Mouse (Mus musculus) erythroid progenitor cell, adult 5-6 weeks (primary cell): ENCODE measurements around the gene Mettl26. TPM values are rescaled to one million over a fixed set of nuclear protein-coding genes. Genes with fewer than 3 reads are reported as not detected.
"Not testable (repeated sequence)": the region's sequence is repeated elsewhere in the genome, so short reads cannot be mapped to it uniquely, and the experiment has no call there.

Experiments
- ATAC-seq: replicated peaks from 2 replicates; pipeline ENCODE4 v1.8.0; 2016; ENCODE audit warnings: moderate number of reproducible peaks, mild to moderate bottlenecking, moderate TSS enrichment, inconsistent platforms; ENCODE audit not compliant: poor library complexity, low FRiP score, severe bottlenecking
- total RNA-seq, 2 experiments: library from RNA; stranded (forward) in 1 of 2; stranded (reverse) in 1 of 2; fragments of 150-400 nt in 1 of 2; fragments of 186-747, 209-891 nt in 1 of 2; gene quantifications; 2 replicates each; pipeline versions ENCODE4 v1.2.3 to v1.2.4; 2015 to 2017; ENCODE audit warnings: low replicate concordance in 2 of 2

Gene Mettl26
- total RNA-seq, 2 experiments from 2014 or later = 7.7 to 10.1 TPM

DNA sequence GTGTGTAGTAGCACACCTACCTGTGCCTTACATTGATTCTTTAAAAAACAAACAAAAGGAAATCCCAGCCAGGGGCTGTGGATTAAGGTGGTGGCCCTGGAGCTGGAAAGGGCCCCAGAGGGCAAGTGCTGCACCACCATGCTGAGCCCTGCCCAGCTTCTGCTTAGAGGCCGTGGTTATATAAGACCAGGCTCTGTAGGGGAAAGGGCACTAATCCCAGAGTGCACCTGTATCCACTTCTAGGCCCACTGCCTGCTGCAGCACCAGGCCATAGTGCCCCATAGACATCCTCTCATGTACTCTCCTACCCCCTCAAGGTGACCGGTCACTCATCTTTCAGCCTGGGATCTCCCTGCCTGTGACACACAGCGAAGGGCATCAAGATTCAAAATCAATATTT lies 8.7 kb upstream of the Mettl26 start:
- ATAC-seq = no peak

DNA sequence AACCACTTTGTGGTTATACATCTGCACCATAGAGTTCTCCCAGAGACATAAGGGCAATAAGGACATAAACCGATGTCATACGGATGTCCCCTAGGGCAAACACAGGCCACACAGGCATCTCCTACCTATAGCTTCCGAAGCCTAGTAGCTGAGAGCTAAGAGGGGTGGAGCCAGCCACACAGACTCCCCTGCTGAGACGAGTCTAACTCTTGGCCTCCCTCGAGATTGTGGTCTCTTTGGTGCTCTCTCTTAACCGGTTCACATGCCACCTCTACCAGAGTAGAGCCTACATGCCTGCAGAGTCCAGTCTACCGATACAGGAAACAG lies 7.4 kb upstream of the Mettl26 start:
- no peak for ATAC-seq

DNA sequence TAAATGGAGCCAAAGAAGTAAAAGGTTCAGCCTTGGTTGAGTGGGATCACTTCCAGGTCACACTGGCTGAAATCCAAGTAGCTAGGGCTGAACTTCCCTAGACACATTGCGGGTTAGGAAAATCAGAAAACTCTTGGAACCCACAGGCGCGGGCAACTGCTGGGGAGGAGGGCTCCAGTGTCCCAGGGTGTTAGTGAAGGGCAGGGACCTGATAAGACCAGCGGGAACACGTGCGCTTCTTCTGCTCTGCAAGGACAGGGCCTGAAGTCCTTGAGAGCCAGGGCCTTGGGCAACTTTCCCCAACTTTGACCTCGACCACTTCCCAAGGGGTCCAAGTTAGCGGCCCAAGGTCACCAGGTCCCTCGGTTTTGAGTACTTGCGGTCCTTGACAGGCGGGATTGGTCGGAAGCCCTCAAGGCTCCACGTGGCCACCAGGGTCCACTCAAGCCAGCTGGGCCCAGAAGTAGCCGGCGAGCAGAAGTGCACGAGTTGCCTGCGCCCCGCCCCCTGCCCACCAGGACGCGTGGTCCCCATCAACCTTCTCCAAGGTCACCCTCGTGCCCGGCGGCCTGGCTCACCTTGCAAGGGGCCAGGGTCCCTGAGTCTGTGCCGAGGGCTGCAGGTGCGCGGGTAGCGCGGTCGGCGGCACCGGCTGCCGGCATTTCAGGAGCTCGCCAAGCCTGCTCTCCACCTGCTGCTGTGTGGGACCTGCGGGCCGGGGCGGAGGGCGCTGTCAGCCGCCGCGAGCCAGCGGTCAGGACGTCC lies 6.9 kb upstream of the Mettl26 start:
- ATAC-seq = peak; percentile 61

DNA sequence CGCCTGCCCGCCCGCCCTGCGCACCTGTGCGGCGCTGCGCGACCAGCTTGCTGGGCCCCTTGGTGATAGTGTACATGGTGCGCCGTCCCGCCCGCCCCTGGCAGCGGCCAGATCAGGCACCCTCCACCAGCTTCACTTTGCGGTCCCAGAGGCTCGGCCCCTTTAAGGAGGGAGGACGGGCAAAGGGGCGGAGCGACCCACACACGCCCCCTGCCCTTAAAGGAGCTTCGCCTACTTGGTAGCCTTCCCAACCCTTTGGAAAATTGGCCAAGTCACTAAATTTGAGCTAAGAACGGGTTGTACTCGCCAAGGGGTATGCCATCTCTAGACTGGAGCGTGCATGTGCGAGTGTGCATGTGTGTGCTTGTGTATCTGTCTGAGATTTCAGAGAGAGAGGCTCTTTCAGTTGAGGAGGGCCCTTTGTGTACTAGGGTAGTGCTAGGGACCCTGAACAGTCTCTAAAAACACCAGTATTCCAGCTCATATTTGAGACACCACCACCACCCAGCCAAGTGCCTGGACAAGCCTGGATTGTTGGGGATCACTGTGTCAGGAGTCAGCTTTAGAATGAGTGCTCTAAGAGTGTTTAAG lies 6.2 kb upstream of the Mettl26 start, which contains the start of gene Mcrip2:
TSS of gene Mcrip2 (minus strand) at position 164 of the 591 bp plus-strand sequence.
- ATAC-seq = no peak

DNA sequence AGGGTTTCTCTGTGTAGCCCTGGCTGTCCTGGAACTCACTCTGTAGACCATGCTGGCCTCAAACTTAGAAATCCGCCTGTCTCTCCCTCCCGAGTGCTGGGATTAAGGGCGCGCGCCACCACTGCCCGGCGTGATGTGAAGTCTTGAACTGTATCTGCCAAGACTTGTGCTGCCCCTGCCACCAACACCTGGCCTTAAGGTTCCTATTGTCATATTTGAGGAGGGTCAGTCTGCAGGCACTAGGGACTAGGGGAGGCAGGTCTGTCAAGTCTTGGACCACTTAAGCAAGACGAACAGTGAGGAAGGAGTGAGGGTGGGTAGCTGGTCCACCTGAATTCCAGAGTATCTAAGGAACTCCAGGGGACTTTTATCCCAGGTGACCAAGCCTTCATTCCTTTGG lies 5.4 kb upstream of the Mettl26 start:
- ATAC-seq = no peak

DNA sequence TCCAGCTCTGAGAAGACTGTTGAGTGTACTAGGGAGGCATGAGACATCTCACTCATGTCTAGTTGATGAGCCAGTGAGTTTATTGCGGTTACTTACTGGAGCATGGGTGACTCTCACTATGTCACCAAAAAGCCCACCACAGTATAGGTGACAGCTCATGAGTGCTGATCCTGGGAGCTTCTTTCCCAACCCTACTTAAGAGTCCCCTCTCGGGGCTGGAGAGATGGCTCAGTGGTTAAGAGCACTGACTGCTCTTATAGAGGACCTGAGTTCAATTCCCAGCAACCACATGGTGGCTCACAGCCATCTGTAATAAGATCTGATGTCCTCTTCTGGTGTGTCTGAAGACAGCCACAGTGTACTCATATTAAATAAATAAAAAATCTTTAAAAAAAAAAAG lies 4.9 kb upstream of the Mettl26 start:
- ATAC-seq = no peak

DNA sequence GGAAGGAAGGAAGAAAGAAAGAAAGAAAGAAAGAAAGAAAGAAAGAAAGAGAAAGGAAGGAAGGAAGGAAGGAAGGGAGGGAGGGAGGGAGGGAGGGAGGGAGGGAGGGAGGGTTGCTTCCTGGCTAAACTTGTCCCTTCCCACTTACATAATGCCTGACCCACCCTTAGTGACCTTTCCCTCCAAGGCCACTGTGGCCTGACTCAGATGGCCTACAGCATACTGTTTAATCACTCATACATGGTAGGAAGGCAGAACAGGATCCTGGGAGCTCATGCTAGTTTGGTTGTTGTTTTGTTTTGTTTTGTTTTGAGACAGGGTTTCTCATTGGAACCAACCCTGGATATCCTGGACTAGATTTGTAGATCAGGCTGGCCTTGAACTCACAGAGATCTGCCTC lies 3.3 kb upstream of the Mettl26 start:
- ATAC-seq = not testable (repeated sequence)

DNA sequence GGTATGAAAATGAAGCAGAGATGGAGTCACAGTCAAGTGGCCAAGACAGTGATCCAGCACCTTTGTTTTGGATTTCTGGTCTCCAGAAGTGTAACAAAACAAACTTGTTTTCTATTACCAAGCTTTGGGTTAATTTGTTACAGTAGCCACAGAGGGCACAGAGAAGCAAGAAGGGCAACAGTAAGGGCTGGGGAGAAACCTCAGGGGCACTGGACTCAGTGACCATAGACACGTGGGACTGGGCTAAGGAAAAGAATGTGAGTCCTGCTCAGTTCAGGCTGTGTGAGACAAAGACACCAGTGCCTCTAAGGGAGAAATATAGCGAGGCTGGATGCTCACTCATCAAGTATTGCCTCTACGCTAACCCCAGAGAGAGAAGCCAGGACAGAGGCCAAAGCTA lies 2.2 kb upstream of the Mettl26 start:
- no peak for ATAC-seq

DNA sequence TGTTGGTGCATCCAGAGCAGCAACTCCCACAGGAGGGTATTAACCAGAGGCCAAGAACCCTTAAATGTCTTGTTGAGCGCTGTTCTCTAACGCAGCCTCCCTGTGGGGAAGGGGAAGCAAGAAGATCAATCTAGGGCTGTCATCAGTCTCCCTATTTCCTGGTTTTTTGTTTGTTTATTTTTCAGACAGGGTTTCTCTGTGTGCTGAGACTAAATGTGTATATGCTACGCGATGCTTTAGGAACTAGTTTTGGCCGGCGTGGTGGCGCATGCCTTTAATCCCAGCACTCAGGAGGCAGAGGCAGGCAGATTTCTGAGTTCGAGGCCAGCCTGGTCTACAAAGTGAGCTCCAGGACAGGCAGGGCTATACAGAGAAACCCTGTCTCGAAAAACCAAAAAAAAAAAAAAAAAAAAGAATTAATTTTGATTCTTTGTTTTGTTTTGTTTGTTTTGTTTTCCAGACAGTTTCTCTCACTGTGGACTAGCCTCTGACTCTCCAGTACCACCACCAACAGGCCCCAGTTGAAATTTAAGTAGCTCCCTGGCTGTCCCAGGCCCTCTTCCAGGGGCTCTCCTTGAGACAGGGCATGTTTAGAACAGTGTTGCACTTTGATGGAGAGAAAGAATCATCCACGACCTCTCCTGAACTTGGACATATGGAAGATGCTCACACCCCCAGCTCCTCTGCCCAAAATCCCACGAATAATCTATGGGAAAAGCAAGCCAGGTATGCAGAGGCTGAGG lies 1.3 kb upstream of the Mettl26 start:
- no peak for ATAC-seq

DNA sequence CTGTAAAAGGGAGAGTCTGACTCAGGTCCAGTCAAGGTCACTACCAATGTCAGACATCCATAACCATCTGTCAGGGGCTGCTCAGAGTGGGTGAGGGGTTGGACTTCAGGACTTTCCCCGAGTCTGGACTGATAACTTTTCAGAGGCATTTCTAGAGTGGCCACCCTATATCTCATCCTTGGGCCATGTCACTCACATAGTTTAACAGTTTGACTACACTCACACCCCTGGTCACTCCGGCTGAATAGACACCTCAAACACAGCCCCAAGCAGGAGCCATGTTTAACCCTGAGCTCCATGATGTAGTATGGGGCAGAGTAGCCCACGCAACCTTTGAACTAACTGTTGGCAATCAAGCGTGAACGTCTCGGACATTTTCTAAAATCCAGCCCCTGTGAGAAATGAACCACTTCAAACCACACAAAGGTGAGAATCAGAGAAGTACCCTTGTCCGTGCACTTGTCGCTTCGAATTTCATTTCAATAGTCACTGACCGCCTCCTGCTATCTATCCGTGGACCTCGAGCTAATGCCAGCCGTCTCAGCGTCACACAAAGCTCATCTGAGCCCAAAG lies 640 bp upstream of the Mettl26 start:
- ATAC-seq = 0 out of 2 replicates have a peak, but pooled peaks have one; percentile 8

DNA sequence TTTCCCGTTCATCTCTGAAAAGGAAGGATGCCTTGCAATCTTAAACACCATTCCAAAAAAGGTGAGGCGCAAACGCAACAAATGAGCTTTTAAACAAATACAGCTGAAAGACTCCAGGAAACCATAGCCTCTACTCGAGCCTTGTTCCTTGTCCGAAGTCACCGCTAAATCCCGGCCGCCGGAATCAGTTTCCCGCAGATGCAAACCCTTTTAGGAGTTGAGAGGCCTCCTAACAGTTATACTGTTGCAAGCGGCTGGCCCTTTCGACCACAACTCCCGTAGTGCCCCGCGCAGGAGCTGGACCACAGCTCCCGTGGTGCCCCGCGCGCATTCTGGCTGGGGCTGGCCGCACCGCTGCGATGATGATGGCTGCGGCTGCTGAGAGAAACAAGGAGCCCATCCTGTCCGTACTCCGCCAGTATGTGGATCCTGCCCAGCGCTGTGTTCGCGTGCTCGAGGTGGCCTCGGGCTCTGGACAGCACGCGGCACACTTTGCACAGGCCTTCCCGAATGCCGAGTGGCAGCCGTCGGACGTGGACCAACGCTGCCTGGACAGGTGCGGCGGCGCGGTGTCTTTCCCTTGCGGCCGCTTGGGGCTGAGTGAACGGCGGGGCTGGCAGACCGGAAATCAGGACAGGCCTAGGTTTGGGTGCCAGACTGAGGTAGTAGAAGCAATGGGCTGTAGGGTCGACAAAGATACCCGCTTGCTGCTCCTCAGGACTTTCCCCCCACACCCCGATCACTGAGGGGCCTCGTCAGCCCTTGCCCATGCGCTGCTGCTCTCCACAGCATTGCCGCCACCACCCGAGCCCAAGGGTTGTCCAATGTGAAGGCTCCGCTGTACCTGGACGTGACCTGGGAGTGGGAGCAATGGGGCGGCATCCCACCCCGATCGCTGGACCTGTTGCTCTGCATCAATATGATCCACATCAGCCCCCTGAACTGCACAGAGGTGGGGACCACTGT lies 580 bp downstream of the Mettl26 start:
- peak; percentile 85 for ATAC-seq

DNA sequence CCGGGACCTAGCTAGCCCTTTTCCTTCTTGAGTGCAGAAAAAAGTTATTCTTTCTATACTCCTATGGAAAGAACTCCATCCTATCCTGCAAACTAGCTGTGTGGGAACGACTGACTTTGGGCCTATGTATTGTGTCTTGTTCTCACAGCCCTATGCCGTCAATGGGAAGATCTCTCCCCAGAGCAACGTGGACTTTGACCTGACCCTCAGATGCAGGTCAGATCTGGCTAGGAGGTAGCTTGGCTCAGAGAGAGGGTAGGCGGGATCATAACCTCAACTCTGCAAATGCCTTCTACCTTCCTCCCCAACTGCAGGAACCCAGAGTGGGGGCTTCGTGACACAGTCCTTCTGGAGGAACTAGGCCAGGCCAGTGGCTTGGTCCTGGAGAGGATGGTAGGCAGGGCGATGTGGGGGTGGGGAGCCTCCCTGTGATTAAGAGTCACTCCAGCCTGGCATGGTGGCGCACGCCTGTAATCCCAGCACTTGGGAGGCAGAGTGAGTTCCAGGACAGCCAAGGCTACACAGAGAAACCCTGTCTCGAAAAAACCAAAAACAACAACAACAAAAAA lies 1.6 kb downstream of the Mettl26 start:
- ATAC-seq = no peak

DNA sequence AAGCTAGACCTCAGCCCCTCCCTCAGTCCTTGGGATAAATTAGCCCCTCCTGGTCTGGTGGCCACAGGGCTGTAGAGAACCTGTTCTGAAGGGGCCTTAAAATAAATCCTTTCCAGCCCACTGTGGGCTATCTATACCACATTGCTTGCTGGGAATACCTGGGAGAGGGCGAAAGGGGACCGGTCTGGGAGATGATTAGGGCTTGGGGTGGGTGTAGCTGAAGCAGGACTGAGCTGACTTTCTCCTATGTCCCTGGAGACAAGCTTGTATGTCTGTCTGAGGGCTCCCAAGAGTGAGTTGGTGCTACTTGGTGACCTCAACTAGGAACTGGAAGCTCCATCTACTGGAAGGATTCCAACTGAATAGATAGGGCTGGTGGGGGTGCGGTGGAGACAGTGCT lies 2.2 kb downstream of the Mettl26 start:
- ATAC-seq = no peak

DNA sequence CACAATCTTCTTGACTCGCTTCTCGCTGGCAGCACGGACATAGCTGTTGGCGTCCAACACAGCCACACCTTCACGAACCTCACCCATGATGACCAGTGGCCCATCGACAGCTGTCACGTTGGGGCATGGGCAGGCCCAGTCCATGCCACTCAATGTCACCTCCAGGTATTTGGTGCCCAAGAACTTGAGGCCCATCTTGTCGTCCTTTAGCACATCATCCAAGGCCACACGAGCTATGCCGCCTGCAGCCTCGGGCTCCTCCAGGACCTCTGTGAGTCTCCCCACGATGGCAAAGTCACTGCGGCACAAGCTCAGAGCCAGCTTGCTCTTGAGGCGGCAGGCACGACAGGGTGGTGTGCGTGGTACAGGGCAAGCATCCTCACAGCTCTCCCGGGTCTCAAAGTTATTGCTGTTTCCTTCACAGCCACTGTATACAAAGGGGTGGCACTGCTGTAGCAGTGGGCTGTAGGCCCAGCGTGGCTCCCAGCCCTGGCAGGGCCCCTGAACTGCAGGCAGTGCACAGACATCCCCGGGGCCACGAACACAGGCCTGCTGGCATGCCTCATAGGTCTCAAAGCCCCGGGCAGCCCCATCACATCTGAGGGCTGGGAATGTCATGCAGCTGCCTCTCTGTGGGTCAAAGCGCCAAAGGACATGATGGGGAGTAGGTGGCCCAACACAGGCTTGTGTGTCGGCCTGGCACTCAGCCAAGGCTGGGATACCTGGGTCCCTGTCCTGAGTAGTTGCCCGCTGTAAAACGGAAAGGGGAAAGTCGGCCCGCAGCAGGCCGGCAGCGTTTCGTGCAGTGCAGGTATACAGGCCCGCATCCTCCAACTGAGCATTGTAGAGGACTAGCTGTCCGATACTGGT lies 3.1 kb downstream of the Mettl26 start:
- no peak for ATAC-seq

DNA sequence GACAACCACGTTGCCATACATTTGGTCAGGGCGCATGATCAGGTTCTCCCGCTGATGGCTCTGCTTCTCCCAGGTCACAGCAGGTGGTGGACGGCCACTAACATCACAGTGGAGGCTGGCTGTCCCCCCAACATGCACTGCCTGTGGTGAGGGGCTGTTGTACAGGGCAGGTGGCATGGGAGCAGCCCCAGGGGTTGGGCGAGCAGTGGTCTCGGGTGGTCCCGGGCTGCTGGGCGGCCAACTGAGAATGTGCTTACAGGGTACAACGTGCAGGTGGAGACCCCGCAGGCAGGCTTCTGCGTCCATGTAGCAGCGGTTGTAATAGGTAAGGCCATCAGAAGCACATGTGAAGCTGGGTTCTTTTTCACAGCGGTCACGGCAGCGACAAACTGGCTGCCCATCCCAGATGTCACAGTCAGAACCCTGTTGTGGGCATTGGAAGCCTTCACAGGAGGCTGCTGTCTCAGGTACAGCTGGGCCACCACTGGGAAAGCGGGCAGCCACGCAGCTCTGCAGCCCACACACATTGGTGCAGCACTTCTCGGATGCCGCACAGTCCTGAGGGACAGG lies 3.8 kb downstream of the Mettl26 start:
- no peak for ATAC-seq

DNA sequence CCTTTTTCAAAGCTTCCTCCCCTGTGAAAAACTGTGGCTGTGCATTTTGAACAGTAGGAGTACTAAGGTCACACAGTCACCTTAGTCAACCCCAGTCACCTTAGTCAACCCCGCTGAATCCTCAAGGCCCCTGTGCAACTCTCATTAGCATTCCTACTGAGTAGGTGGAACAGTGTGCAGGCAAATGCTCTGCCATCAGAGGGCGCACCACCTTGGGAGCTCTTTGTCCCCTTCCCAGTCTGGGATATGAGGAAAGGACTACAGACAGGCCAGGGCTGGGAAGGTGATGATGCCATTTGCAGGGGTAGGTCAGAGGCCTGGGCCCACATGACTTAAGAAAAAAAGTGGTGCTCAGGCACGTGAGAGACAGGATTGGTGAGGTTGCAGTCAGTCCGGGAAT lies 4.4 kb downstream of the Mettl26 start:
- ATAC-seq = no peak

DNA sequence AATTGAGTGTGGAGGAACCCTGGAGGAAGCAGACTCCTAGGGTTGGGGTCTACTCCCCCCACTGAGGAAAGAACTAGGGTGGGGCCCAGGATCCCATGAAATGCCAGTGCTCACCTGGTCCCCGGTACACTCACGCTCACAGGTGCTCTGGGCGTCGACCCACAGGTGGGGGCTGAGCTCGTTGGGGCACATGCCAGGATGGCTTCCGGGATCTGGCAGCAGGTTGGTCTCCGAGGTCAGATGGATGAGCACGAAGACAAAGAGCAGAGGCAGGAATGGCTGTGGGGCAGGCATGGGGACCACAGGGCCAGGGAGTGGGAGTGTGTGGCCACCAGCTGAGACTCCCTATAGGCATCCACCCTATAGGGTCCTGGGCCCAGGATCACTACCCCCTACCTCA lies 4.9 kb downstream of the Mettl26 start:
- no peak for ATAC-seq
